Mouse (Mus musculus) kidney, postnatal 14 days (tissue): ENCODE measurements around the gene Adgrb3.
A peak's percentile ranks its signal among the peaks of the same experiment; 100 is the strongest.

Source experiments
- DNase-seq: peaks from one replicate; pipeline ENCODE4 v3.0.0; 2022; ENCODE audit warnings: mixed read lengths

Gene Adgrb3

GRCm38 (mm10) chr1:25228381-25229244, 600.9 kb downstream of the Adgrb3 start:
- DNase-seq: peak; percentile 83

GRCm38 (mm10) chr1:25227880-25228279, 601.6 kb downstream of the Adgrb3 start:
- DNase-seq: no peak

GRCm38 (mm10) chr1:25204636-25205035, 624.9 kb downstream of the Adgrb3 start:
- no peak for DNase-seq

- DNase-seq: no peak
Measured at GRCm38 (mm10) chr1:25199392-25199791, 630.1 kb downstream of the Adgrb3 start.

GRCm38 (mm10) chr1:25191986-25192385, 637.5 kb downstream of the Adgrb3 start:
- no peak for DNase-seq

- DNase-seq: no peak
Measured at GRCm38 (mm10) chr1:25189261-25189660, 640.2 kb downstream of the Adgrb3 start.

GRCm38 (mm10) chr1:25185909-25186308, 643.6 kb downstream of the Adgrb3 start:
- DNase-seq: no peak

- no peak for DNase-seq
Measured at GRCm38 (mm10) chr1:25181881-25182280, 647.6 kb downstream of the Adgrb3 start.

- no peak for DNase-seq
Measured at GRCm38 (mm10) chr1:25180615-25181014, 648.9 kb downstream of the Adgrb3 start.

GRCm38 (mm10) chr1:25179860-25180582, 649.5 kb downstream of the Adgrb3 start:
- DNase-seq: no peak

- no peak for DNase-seq
Measured at GRCm38 (mm10) chr1:25178347-25179130, 651.0 kb downstream of the Adgrb3 start.

GRCm38 (mm10) chr1:25167120-25167519, 662.4 kb downstream of the Adgrb3 start:
- no peak for DNase-seq

GRCm38 (mm10) chr1:25166036-25166796, 663.3 kb downstream of the Adgrb3 start:
- DNase-seq: no peak

- no peak for DNase-seq
Measured at GRCm38 (mm10) chr1:25163561-25163960, 665.9 kb downstream of the Adgrb3 start.

GRCm38 (mm10) chr1:25146206-25146605, 683.3 kb downstream of the Adgrb3 start:
- no peak for DNase-seq

- DNase-seq: no peak
Measured at GRCm38 (mm10) chr1:25132150-25132824, 697.2 kb downstream of the Adgrb3 start.

GRCm38 (mm10) chr1:25115512-25115911, 714.0 kb downstream of the Adgrb3 start:
- no peak for DNase-seq

GRCm38 (mm10) chr1:25107500-25108101, 721.9 kb downstream of the Adgrb3 start:
- no peak for DNase-seq

GRCm38 (mm10) chr1:25106679-25107078, 722.8 kb downstream of the Adgrb3 start:
- no peak for DNase-seq

- DNase-seq: peak; percentile 72
Measured at GRCm38 (mm10) chr1:25105367-25105766, 724.1 kb downstream of the Adgrb3 start.

- no peak for DNase-seq
Measured at GRCm38 (mm10) chr1:25088010-25088719, 741.3 kb downstream of the Adgrb3 start.
